Mouse (Mus musculus) limb, embryonic 13.5 days (tissue): Measurements from ENCODE around the gene Olfr689. TPM values are rescaled to one million over a fixed set of nuclear protein-coding genes. Genes with fewer than 3 reads are reported as not detected.

Experiments used
- ATAC-seq: fragments of 200-750 bp; cut with Nextera tagmentation; 2 replicates; pipeline ENCODE4 v1.8.0; 2017; ENCODE audit warnings: low read depth, moderate number of reproducible peaks, moderate TSS enrichment; ENCODE audit not compliant: low FRiP score
- H3K27ac ChIP-seq: fragments of 300-500 bp; sonication (generic); 2 replicates; pipeline ENCODE4 v1.5.1; 2015; ENCODE audit warnings: inconsistent platforms, mild to moderate bottlenecking, moderate library complexity
- H3K27me3 ChIP-seq: fragments of 300-500 bp; sonication (generic); 2 replicates; pipeline ENCODE4 v1.6.1; 2015; ENCODE audit warnings: mild to moderate bottlenecking, inconsistent platforms
- H3K36me3 ChIP-seq: fragments of 300-500 bp; sonication (generic); 2 replicates; pipeline ENCODE4 v1.6.1; 2015; ENCODE audit warnings: inconsistent platforms, mild to moderate bottlenecking, moderate library complexity
- H3K4me1 ChIP-seq: fragments of 300-500 bp; sonication (generic); 2 replicates; pipeline ENCODE4 v1.6.1; 2015; ENCODE audit warnings: inconsistent platforms
- H3K4me2 ChIP-seq: fragments of 300-500 bp; sonication (generic); replicated peaks from 2 replicates; pipeline ENCODE4 v1.6.1; 2015; ENCODE audit warnings: inconsistent platforms, mild to moderate bottlenecking, moderate library complexity
- H3K4me3 ChIP-seq: fragments of 300-500 bp; sonication (generic); 2 replicates; pipeline ENCODE4 v1.5.1; 2015; ENCODE audit warnings: moderate library complexity, mild to moderate bottlenecking, inconsistent platforms
- H3K9ac ChIP-seq: fragments of 300-500 bp; sonication (generic); 2 replicates; pipeline ENCODE4 v1.6.1; 2015; ENCODE audit warnings: mild to moderate bottlenecking, inconsistent platforms
- H3K9me3 ChIP-seq: fragments of 300-500 bp; sonication (generic); 2 replicates; pipeline ENCODE4 v1.6.1; 2016; ENCODE audit warnings: inconsistent platforms
- WGBS: fragments of 180-500 bp; shearing (Covaris S2); methylation state at CpG from one replicate; pipeline ENCODE4 v1.1.7; 2015; 5-methylcytosine and 5-hydroxymethylcytosine counted together
- polyA plus RNA-seq: library from polyadenylated mRNA; unstranded; fragments of >200 nt; fragmentation: Nextera tagmentation; extraction: Ambion mirVana; gene quantifications from 2 replicates; pipeline ENCODE4 v1.2.1, GENCODE M21; 2015

The Olfr689 gene
- polyA plus RNA-seq, 1 experiment from 2014 or later, result not detected

DNA sequence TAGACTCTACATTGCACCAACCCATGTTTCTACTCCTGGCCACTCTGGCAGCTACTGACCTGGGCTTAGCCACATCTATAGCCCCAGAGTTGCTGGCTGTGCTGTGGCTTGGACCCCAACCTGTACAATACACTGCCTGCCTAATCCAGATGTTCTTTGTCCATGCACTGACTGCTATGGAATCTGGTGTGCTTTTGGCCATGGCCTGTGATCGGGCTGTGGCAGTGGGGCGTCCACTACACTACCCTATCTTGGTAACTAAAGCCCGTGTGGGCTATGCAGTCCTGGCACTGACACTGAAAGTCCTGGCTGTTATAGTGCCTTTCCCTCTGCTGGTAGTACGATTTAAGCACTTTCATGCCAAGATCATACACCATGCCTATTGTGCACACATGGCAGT, 57.6 kb downstream of the Olfr689 start:
- ATAC-seq, result no peak
- no peaks in the 10 kb centered on the region for H3K27me3 ChIP-seq
- no peaks in the 10 kb centered on the region for H3K4me1 ChIP-seq
- no peak overlapping the region for H3K4me2 ChIP-seq
- 93% methylated on average over 4 of the region's 4 CpGs for WGBS
- H3K27ac ChIP-seq, result no peak overlapping the region
- peaks cover 12% of the 10 kb centered on the region for H3K36me3 ChIP-seq
- no peaks in the 10 kb centered on the region for H3K9me3 ChIP-seq
- no peak overlapping the region for H3K4me3 ChIP-seq
- H3K9ac ChIP-seq, result no peak overlapping the region

Other genes starting within 250 kb of the Olfr689 start
- not detected in 2 replicates for gene Olfr678, start 246.7 kb upstream of the Olfr689 start, polyA plus RNA-seq
- gene Olfr679, start 230.0 kb upstream of the Olfr689 start, polyA plus RNA-seq, result not detected in 2 replicates
- not detected in 2 replicates for gene Olfr680-ps1, start 218.3 kb upstream of the Olfr689 start, polyA plus RNA-seq
- gene Olfr681, start 194.3 kb upstream of the Olfr689 start, polyA plus RNA-seq, result not detected in 2 replicates
- gene Olfr683, start 164.2 kb upstream of the Olfr689 start, polyA plus RNA-seq, result not detected in 2 replicates
- gene Olfr684, start 147.5 kb upstream of the Olfr689 start, polyA plus RNA-seq, result not detected in 2 replicates
- not detected in 2 replicates for gene Olfr685, start 125.2 kb upstream of the Olfr689 start, polyA plus RNA-seq
- not detected in 2 replicates for gene Olfr686, start 103.7 kb upstream of the Olfr689 start, polyA plus RNA-seq
- not detected in 2 replicates for gene Olfr688, start 23.1 kb upstream of the Olfr689 start, polyA plus RNA-seq
- gene Olfr690, start 22.9 kb downstream of the Olfr689 start, polyA plus RNA-seq, result not detected in 2 replicates
- gene Olfr691, start 31.1 kb downstream of the Olfr689 start, polyA plus RNA-seq, result not detected in 2 replicates
- not detected in 2 replicates for gene Olfr692, start 57.1 kb downstream of the Olfr689 start, polyA plus RNA-seq
- gene Gm5901, start 63.9 kb downstream of the Olfr689 start, polyA plus RNA-seq, result not detected in 2 replicates
- 47.0 and 49.2 TPM in 2 replicates for gene Fam160a2, start 88.9 kb downstream of the Olfr689 start, polyA plus RNA-seq
- gene Cnga4, start 93.4 kb downstream of the Olfr689 start, polyA plus RNA-seq, result not detected in 2 replicates
- 0.09 TPM in 1 of 2 replicates, not detected in the other for gene Cckbr, start 114.6 kb downstream of the Olfr689 start, polyA plus RNA-seq
- gene Cavin3, start 171.1 kb downstream of the Olfr689 start, polyA plus RNA-seq, result 51.2 and 52.2 TPM in 2 replicates
- gene Smpd1, start 243.2 kb downstream of the Olfr689 start, polyA plus RNA-seq, result 40.1 and 40.8 TPM in 2 replicates